Mouse (Mus musculus) cerebellum, postnatal 4 days (tissue): ENCODE results near the gene Itga4.

Source experiments
- DNase-seq, 2 experiments: peaks; one replicate each; pipeline ENCODE4 v3.0.0; 2022; ENCODE audit warnings: low spot score in 2 of 2, mixed read lengths in 1 of 2

Gene Itga4

DNA sequence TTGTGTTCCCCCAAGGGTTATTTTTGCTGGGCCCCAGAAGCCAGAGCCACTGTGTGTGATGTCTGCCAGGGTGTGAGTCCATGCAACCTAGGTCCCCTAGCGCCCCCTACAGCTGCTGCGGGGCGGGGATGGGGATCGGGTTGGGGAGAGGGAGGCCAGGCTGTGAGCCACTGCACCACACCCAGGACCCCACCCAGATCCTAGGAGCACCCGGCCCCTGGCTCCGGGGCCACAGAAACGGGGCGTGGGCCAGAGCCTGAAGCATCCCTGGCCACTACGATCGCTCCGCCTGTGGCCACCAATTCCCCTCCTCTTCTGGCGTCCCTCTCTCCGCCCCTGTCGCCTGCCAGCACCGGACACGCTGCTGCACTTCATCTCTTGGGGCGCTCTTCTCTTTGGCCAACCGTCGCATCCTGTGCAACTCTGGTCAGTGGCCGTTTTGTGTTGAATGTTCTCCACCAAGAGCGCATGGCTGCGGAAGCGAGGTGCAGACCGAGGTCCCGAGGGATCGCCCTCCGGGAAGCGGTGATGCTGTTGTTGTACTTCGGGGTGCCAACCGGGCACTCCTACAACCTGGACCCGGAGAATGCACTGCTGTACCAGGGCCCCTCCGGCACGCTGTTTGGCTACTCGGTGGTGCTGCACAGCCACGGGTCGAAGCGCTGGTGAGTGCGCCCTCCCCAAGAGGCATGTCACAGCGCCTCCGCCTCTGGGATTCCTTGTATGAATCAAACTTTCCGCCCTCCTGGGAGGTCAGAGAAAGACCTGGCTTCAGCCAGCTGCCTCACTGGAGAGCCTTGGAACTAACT, at the start of gene Itga4:
Gene Itga4, plus strand, starts transcription at position 235 of the 809 bp plus-strand sequence.
- DNase-seq: peak; percentile 65 to 74

DNA sequence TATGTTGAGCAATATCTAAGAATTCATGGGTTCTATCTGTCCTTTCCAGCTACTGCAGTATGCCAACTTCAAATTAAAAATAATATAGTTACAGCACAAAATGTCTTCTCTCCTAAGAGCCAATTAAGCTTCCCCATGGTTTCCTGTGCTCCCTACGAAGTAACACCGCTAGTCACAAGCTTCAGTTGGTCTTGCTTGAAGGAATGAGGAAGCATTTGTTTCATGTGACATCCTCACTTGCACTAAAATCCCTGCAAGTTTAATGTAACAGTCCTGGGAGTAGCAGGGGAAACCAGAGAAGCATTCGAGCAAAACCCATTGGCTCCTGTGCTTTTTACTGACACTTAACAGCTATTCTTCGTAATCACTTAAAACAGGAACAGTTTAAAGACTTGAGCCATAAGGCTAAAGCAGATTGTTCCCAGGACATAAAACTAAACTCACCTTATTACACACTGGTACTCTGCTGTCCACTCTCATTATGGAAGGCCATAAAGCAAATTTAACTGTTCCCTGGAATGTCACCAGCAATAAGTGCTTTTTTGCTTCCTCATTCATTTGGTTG, 49.0 kb upstream of the Itga4 start:
- DNase-seq: no peak

DNA sequence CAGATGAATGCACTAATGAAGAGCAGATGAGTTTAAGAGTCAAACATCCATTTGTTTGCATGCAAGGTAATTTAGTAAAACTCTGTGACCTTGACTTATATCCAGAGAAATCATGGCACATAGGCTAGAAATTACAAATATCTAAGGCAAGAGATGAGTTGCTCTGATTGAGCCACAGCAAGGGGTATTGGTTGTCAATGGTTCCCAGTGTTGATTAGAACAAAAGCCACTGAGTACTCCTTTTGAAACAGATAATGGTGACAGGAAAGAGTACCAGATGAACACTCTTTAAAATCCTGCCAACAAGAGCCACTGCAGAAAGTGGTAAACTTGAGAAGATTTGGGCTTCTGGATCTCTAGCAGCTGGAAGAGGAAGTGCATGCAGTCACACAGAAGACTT, 40.2 kb upstream of the Itga4 start:
- DNase-seq: no peak

DNA sequence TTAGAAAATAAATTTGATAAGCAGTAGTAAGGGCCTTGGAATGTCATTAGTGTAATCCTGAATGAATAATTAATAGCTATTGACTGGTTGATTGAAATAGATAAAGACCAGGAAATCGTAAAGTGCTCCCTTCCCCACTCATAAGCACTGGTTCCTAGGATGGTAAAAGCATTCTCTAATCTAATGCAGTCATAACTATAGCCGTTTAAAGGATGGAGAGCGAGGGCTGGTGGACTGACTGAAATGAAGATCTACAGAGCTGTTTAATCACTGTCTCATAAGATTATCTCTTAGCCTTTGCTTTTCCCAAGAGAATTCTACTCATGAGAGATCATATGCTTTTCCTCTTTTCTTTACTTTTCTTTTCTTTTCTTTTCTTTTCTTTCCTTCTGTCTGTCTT, 39.7 kb upstream of the Itga4 start:
- DNase-seq: no peak

DNA sequence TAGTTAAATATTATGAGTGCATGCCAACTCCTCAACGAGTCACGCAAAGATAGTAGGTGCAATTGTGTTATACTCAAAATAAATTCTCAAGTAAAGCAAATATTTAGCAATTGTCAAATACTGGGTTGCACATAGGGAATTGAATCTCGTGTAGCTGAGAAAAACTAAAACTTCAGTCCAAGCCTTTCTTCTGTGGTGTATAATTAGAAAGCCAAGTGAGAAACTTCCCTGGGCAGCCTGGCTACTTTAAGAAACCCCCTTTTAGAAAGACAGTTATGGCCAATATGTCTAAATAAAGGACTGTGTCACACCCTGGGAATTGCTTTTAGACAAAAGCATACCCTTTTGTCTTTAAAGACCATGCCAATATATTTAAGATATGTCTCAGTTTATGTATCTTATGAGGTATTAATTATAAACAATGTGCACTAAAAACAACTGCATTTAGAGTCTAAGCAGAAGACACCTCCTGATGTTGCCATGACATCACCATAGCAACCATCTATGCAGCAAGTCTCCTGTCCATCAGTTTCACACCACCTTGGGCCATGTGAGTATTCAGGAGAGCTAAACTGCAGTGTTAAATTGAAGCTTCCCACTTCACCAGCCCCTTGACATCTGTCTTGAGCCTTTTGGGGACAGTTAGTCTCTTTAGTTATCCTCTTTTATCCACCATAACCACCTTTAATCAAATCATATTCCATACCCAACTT, 30.4 kb upstream of the Itga4 start:
- no peak for DNase-seq

DNA sequence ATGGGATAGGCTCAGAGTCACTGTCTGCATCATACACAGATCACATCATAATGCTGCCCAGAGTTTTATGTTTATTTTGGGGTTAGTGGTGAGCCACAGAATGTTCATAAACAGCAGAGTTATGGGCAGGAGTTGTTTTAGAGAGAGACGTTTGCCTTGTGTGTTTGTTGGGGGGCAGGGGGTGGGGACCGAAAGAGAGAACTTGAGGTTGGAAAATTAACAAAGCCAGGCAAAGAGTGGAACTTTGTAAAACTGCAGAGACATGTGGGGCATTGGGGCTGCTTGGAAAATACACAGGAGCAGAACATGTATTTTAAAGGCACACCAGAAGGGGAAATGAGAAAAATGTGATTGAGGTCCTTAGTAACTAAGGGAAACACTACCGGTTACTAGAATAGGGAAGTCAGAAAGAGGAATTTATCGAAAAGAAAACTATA, 27.4 kb upstream of the Itga4 start:
- DNase-seq: no peak

DNA sequence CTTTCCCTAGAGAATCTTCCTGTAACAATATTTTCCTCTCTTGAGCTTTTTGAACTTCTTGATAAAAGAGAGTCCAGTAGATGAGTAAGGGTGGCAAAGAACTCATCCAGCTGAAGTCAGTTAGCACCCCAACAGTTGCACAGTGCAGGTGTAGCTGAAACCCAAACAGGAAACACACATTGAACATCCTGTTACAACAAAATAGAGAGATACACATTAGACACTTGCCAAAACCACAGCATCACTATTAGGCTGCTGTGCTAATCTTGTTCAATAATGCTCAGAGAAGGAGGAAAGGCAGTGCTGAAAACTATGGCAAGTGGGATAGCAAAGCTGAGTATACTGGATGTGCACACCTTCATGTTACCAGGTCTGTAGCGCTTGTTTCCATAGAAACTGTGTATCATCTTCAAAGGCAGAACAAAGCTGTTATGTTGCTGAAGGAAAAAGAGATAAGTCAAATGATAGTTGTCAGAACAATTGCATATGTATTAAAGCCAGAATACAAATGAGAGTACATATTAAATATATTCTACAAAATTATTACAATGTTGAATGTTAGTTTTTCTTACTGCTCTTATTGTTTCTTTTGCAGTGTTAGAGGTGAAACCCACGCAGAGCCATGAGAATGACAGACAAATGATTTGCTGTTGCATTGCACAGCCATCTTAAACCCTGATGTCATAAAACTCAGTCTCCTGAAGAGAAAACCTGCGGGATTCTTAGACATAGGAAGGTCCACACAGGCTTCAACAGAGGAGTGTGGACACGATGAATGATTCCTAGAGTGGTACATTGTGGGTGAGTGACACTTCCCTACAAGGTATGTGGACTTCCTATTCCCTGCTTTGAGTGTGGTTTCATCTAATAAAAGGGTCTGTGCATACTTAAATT, 23.9 kb upstream of the Itga4 start:
- no peak for DNase-seq

DNA sequence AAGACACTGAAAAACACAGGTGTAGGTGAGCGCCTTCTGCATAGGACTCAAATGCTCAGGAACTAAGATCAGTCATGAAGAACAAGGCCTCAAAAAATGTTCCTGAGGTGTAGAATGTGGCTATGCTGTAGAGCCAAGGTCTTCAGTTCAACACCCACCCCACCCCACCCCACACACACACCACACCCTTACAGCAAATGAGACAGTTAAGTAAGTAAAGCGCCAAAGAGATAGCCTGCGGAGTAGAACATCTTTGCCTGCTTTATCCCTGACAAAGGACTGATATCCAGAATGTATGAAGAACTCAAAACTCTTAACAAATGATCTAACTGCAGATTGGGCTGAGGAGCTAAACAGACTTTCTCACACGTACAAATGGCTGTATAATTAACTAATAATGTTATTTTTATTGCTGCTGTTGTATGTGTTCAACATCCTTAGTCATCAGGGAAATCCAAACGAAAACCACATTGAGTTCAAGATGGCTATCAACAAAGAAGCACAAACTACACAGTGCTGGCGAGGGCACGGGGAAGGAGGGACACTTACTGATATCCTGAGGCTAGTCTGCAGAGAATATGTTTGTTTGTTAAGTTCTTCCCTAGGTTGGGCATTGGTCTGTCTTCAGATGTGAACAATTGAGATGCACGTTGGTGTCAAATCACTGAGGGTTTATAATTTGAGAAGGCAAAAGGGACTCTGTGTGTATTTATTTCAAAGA, 19.3 kb upstream of the Itga4 start:
- no peak for DNase-seq

DNA sequence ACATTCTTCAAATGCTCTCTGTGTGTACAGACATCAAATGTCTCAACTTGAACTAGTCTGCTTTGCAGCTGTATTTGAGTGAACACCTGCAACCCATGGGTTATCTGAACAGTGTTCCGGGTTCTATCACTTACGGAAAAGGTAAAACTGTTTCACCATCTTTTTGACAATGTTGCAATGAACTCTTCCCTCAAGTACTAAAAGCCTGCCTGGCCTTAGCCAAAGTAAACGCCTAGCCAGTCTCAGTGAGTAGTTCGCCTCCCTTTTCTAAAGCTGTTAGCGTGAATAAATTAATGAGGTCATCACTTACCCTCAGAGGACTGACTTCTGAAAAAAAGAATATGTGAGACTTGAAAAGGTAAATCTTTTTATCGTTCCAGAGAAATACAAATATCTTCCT, 18.0 kb upstream of the Itga4 start:
- DNase-seq: no peak

DNA sequence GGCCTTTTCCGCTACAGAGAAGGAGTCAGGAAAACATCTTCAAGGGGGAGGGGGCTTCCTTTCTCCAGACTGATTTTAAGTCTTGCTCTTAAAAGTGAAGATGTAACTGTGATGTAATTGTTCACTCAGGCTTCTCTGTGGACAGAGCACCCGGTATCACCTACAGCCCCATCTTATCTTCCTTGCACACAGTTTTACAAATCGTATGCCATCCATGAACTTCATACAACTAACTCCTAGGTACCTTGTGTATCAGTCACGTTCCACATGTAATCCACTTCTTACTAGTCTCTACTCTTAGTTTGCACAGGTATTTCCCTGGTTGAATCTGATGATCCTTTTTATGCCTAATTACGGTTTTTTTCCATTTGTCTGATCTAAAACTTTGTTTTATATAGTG, 10.9 kb upstream of the Itga4 start:
- no peak for DNase-seq

DNA sequence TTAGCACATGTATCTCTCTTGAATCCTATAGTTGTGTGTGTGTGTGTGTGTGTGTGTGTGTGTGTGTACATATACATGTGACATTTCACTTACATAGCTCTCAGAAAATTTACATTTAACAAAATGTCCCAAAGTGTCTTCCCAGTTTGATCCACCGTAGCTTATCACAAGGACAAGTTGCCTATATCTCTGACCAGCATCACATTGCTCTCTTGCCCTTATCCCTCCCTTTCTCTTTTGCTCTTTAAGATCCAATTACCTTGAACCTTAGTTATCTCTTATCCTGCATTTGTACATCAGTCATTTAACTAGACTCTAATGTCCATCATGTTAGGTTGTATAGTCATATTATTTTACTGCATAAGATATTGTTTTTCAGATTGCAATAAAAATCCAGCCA, 10.5 kb upstream of the Itga4 start:
- DNase-seq: no peak

DNA sequence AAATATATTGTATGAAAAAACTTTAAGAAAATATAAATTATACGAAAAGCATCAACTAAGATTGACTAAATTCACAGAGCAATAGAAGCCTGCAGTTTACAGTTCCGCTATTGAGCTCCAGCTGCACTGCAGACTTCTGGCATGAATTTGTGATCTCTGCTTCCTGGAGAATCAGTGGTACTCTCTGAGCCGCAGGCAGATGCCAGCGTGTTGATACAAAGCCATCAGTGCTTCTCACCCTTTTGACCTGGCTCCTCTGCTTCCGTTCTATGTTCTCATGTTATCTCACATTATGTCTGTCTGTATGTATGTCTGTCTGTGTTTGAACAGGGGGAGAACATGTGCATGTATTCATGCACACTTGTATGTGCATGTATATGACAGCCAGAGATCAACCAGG, 6.9 kb upstream of the Itga4 start:
- DNase-seq: no peak

DNA sequence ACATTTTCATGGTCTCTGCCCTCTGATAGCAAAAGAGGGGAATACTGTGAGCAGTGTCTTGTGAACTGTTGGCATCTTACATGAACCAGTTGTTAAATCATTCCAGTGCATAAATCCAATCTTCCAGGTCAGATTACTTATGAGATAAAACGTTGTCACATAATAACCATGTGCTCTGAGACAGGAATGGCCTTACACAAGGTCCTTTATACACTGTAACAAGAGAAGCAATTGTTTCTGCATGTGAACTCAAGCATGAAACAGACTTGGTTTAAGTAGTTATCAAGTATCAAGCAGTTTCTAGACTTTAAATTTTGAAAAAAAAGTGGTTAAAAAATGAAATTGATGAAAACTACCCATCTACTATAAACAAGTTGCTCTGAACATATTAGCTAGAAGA, 4.7 kb upstream of the Itga4 start:
- DNase-seq: no peak

DNA sequence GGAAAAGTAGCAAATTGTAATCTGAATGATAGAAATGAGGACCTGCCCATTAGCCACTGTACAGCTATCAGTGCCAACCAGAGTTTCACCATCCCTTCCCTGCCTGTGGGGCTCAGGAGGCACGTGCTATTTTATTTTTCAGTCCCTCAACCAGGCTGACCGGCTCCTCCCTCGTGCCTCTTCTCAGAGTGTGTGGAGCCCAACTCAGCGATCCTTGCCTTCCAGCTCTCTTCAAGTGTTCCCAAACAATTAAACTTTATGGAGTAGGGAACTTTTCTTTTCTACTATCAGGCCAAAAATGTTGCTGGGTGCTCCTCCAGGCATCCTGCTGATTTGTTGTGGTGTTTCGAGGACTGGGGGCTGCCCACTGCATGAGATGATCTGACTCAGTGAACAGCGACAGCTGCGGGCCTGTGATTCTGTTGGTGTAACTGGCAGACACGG, 1.4 kb upstream of the Itga4 start:
- DNase-seq: no peak

DNA sequence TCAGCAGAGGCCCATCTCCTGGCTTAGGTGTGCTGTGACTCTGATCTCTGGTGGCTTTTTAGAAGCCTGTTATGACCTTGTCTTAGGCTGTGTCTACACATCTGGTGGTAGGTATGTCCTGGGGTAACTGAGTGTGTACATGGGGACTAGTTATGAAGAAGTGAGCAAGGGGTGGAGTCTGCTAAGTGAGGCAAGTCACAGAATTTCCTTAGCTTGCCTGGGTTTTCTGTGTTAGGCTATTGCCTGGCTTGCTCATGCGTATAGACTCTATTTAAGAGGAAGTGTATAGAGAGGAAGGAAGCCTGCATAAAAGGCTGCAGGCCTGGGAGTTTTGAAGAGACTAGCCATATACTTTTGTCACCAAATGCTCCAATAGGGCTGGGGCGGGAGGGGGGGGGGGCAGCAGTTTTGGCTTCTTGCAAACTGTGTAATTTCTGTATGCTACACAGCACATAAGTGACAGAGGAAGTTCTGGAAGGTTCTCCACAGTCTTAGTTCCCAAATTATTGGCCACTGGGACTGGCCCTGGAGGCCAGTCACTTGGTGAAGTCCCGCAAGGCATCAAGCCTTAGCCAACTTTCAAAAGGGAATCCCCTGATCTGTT, 536 bp upstream of the Itga4 start:
- DNase-seq: no peak

DNA sequence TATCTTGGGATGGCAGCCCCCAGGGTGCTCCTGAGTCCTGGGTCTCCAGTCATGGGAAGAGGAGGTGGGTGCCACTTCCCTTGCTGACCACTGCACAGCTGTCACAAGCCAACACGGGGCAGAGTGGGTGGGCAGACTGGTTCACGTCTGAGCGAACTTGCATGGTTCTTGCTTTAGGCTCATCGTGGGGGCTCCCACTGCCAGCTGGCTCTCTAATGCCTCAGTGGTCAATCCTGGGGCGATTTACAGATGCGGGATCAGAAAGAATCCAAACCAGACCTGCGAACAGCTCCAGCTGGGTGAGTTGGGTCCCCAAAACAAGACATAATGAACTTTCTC, 744 bp downstream of the Itga4 start:
- no peak for DNase-seq

DNA sequence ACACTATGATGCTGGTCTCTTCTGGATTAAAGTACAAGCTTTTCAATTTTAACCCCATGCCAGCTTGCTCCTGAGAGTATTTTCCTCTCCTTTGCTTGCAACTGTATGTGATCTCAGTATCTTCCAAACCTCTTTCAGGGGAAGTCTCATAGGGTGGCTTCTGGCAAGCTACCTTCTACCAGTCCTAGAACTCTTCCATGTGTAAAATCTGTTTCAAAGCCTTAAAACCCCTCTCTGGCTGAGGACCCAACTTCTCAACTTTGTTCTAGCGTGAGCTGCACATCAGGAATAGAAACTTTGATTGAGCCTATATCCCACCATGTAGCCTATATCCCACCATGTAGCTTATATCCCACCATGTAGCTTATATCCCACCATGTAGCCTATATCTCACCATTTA, 1.1 kb downstream of the Itga4 start:
- DNase-seq: no peak

DNA sequence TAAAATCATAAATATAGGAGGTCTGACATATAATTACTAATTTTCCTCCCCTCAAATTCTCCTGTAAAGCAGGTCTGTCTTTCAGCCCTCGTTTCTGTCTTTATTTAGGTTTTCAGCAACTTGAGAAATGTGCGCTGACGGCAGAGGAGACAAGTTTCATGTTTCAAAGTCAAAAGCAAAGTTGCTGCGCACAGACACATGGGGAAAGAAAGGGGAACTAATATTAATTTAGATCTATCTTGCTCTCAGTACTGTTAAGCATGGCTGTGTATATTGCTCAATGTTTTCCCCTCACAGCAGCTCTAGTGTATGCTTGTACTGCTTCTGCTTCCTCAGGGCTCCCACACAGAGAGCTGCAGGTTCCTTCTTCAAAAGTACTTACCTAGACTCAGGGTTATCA, 1.7 kb downstream of the Itga4 start:
- DNase-seq: no peak

DNA sequence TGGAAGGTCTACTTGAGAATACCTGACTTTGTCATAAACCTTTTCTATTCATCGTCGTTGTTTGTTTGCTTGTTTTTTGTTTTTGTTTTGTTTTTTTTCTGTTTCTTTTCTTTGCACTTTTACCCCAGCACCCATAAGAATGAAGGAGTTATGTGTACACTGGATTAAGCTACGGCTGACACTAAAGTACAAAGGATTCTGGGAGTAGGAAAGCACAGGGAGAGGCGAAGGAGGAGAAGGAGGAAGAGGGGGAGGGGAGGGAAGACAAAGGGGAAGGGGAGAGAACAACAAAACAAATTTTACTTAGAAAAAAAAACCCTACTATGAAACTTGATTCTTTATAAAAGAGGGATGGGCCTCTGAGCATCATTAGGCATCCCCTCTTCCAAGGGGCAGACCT, 2.2 kb downstream of the Itga4 start:
- DNase-seq: no peak

DNA sequence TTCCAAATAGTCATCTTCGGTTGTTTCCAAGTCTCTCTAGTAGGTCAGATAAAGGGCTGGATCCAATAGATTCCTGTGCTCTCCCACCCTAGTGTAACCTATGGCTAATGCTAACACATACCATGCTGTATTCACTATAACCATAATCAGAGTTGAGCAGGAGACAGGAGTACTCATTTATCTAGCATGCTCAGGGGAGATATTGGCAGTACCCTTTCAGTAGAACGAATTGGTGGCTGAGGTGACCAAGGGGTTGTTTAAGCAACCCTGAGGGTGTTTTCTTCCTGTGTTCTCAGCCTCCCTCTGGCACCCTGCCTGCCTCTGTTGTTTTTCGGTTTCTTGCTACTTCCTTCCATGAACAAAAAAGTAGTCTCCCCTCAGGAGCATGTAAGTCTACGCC, 4.1 kb downstream of the Itga4 start:
- no peak for DNase-seq

DNA sequence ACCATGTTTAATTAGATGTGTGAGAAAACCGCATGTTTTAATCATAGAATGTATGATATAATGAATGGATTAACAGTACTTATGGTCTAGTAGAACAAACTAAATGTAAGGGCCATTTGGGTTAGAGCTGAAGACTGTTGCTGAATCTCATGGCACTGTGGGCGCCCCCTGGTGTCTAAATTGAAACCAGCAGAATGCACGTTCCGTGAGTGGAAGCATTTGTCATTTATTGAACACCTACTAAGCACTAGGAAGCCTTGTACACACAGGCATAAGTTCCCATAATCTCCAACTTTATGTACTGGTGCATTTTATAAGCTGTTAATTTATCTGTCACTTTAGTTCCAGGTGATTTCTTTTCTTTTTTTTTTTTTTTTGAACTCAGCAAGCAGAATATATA, 10.4 kb downstream of the Itga4 start:
- DNase-seq: peak in 1 of 2 experiments; percentile 51
